12 mouse cellular contexts compared by ENCODE assay signal in the genomic region with DNA sequence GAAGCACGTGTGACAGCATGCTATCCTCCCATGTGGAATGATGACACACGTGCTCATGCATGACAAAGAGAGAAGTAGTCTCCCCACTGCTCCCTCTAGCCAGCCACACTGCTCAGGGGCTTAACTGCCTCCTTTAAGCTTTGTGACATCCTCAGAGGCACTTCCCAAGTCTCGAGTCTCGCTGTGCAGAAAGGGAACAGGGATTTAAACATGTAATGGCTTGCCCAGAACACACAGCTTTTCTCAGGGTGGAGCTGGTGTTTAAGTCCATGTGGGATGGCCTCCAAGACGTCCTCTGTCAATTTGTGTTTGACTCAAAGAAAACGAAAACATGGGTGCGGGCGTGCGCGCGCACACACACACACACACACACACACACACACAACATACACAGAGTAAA.
"Had no signal": no experiment of that assay in that cellular context is flagged by ENCODE, and none has a peak within 500 bp of the region (broad histone marks: within the 10 kb centered on the region; RNA-seq: fewer than 3 reads in every experiment).

No protein-coding gene starts in this region.

- ATAC-seq: intestine, postnatal 0 days had no signal

- H3K4me1 ChIP-seq: neural tube, embryonic 12.5 days had no signal

- H3K4me3 ChIP-seq: neural tube, embryonic 12.5 days had no signal

- H3K9me3 ChIP-seq: neural tube, embryonic 12.5 days had no signal

- H3K36me3 ChIP-seq: neural tube, embryonic 12.5 days had no signal

- H3K4me2 ChIP-seq: neural tube, embryonic 12.5 days had no signal

- H3K27me3 ChIP-seq: neural tube, embryonic 12.5 days had no signal

- H3K9ac ChIP-seq: liver, embryonic 14.5 days; neural tube, embryonic 12.5 days had no signal

- H3K27ac ChIP-seq: liver, embryonic 14.5 days; neural tube, embryonic 12.5 days had no signal

- DNase-seq: kidney, adult 8-10 months; layer of hippocampus, adult 9-11 months; layer of hippocampus, postnatal 36 days; left cerebral cortex, postnatal 4 days; lung, adult 18-20 months; midbrain, embryonic 14.5 days; right cerebral cortex, postnatal 14 days; thymus, adult 2 months; thymus, postnatal 4 days had no signal
